8 mouse cellular contexts compared by ENCODE assay signal in the genomic region with DNA sequence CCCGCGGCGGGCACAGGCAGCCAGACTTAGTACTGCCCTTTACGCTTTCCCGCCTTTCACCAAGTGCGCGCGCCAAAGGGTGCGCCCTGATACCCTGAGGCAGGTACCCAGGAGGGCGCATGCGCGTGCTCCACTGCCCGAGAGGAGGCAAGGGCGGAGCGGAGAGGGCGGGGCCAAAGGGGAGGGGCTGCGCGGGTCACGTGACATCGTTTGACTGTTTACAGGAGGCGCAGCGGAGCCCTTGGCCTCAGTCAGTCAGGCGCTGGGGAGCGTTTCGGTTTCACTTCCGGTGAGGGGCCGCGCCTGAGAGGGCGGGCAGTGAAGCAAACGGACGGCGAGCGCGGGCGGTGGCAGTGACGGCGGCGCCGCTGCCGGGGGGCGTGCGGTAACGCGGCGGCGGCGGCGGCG. TPM values are rescaled to one million over a fixed set of nuclear protein-coding genes. Genes with fewer than 3 reads are reported as not detected.
DNase-seq lines count a peak whose midpoint lies in the region; ATAC-seq lines count a peak whose summit lies in the region.

TSS of gene Fmr1 (plus strand) at position 209 of the 408 bp plus-strand sequence.

- WGBS in lung, embryonic 16.5 days, result 11% methylated on average over 40 of the region's 49 CpGs

- peak within 1 kb of the TSS; percentile 88 for H3K9ac ChIP-seq in lung, embryonic 16.5 days (ENCODE audit: low read length)

- H3K4me1 ChIP-seq in lung, embryonic 16.5 days (replicated peaks; ENCODE audit: control insufficient read depth, insufficient read depth, low read length), result no peaks in the 10 kb centered on the region

- H3K4me2 ChIP-seq in lung, embryonic 16.5 days (ENCODE audit: low read depth, low read length), result peak within 1 kb of the TSS; percentile 57

- peak; percentile 91 for DNase-seq in MEL-GATA-1-ER (ENCODE audit: extremely low read depth, low read depth)
- peak; percentile 95 for DNase-seq in cerebellum, adult 8-10 months
- peak; percentile 93 for DNase-seq in forelimb bud, embryonic 11.5 days (ENCODE audit: low read depth, low spot score)
- peak; percentile 86 for DNase-seq in layer of hippocampus, adult 9-10 months (ENCODE audit: low spot score)
- peak; percentile 78 for DNase-seq in ovary, postnatal 10 days (ENCODE audit: low spot score)
- peak; percentile 97 for DNase-seq in thymus, postnatal 10 days (ENCODE audit: low spot score in 2 of 2)

- peak within 1 kb of the TSS; percentile 90 for H3K27ac ChIP-seq in lung, embryonic 16.5 days (ENCODE audit: low read length)

- no peaks in the 10 kb centered on the region for H3K9me3 ChIP-seq in lung, embryonic 16.5 days (ENCODE audit: control insufficient read depth, low read length)

- peak; percentile 94 for ATAC-seq in hematopoietic stem cell, adult 5-6 weeks (replicated peaks in 1 of 2; ENCODE audit: insufficient read depth in 1 of 2, low FRiP score in 2 of 2, low TSS enrichment in 1 of 2, low read depth in 1 of 2, poor library complexity in 2 of 2, severe bottlenecking in 2 of 2)
- peak; percentile 98 for ATAC-seq in lung, embryonic 16.5 days (ENCODE audit: low read depth)

- H3K27me3 ChIP-seq in lung, embryonic 16.5 days (ENCODE audit: control insufficient read depth, insufficient read depth, low read depth, low read length), result no peaks in the 10 kb centered on the region

- no peaks in the 10 kb centered on the region for H3K36me3 ChIP-seq in lung, embryonic 16.5 days (ENCODE audit: control insufficient read depth, insufficient read depth, low read length)

- H3K4me3 ChIP-seq in lung, embryonic 16.5 days (ENCODE audit: low read length), result peak within 1 kb of the TSS; percentile 70

RNA-seq across cellular contexts. Expression of gene Fmr1, which starts in this region (rescaled TPM):
- total RNA-seq in hematopoietic stem cell, adult 5-6 weeks (2017), result 87.1 and 91.3 TPM in 2 replicates
- 52.4 and 53.5 TPM in 2 replicates for polyA plus RNA-seq in lung, embryonic 16.5 days (2015; fragmentation: Nextera tagmentation; extraction: Ambion mirVana)

Comparison
In these comparisons a context has a peak if more than half of its experiments do, and no peak if none do; other contexts are left out.
1. Peak in every context shown above with its lines: DNase-seq, ATAC-seq, H3K4me3 ChIP-seq and H3K27ac ChIP-seq.